Mouse (Mus musculus): ENCODE data around the gene Abhd12. TPM values are rescaled to one million over a fixed set of nuclear protein-coding genes. Genes with fewer than 3 reads are reported as not detected.
"Not testable (repeated sequence)": the region's sequence is repeated elsewhere in the genome, so short reads cannot be mapped to it uniquely, and the experiment has no call there.

Gene Abhd12
- total and polyA plus RNA-seq, 3 experiments: 17.2 to 24.5 (median 23.9) TPM

GRCm38 (mm10) chr2:150915786-150916185 is 11.2 kb upstream of the Abhd12 start:
- Histone ChIP-seq H3K9me3 (replicated peaks) (no peaks in the 10 kb centered on the region), H3K27me3 (ENCODE audit: insufficient read depth, low read length) (no peaks in the 10 kb centered on the region), H3K36me3 (replicated peaks) (peaks cover 62% of the 10 kb centered on the region), H3K4me3 (ENCODE audit: low read depth, low read length) (no peak overlapping the region), H3K4me1 (ENCODE audit: insufficient read depth, low read depth, low read length) (peaks cover 21% of the 10 kb centered on the region)
- TF ChIP-seq POLR2AphosphoS5 (IDR thresholded peaks at IDR 0.05; ENCODE audit: insufficient replicate concordance, low read depth, low read length) (no peak), CTCF (IDR thresholded peaks at IDR 0.05; ENCODE audit: low read depth, low read length) (no peak), GATA2 (IDR thresholded peaks at IDR 0.05; ENCODE audit: borderline replicate concordance, low read depth, low read length) (no peak), GATA1 (IDR thresholded peaks at IDR 0.05; ENCODE audit: borderline replicate concordance, low read length) (no peak), TAL1 (conservative IDR thresholded peaks at IDR 0.05; ENCODE audit: low read depth, low read length) (no peak)
- DNase-seq (ENCODE audit: low spot score) (no peak), ATAC-seq (ENCODE audit: extremely low read depth, insufficient number of reproducible peaks, low FRiP score, poor library complexity, severe bottlenecking) (no peak)

- ATAC-seq (ENCODE audit: extremely low read depth, insufficient number of reproducible peaks, low FRiP score, poor library complexity, severe bottlenecking): no peak
- Histone ChIP-seq H3K27me3 (ENCODE audit: insufficient read depth, low read length) (no peaks in the 10 kb centered on the region), H3K4me3 (ENCODE audit: low read depth, low read length) (no peak overlapping the region), H3K36me3 (replicated peaks) (peaks cover 57% of the 10 kb centered on the region), H3K4me1 (ENCODE audit: insufficient read depth, low read depth, low read length) (peaks cover 22% of the 10 kb centered on the region), H3K9me3 (replicated peaks) (no peaks in the 10 kb centered on the region)
- TF ChIP-seq POLR2AphosphoS5 (IDR thresholded peaks at IDR 0.05; ENCODE audit: insufficient replicate concordance, low read depth, low read length): no peak
- no peak for DNase-seq (ENCODE audit: low spot score)
These were observed 10.4 kb upstream of the Abhd12 start for GRCm38 (mm10) chr2:150914781-150915515.

- Histone ChIP-seq H3K36me3 (replicated peaks) (peaks cover 23% of the 10 kb centered on the region), H3K27me3 (ENCODE audit: insufficient read depth, low read length) (no peaks in the 10 kb centered on the region), H3K4me1 (ENCODE audit: insufficient read depth, low read depth, low read length) (peaks cover 20% of the 10 kb centered on the region), H3K4me3 (ENCODE audit: low read depth, low read length) (peak overlapping the region; percentile 76), H3K9me3 (replicated peaks) (no peaks in the 10 kb centered on the region)
- peak; percentile 37 for DNase-seq (ENCODE audit: low spot score)
- TF ChIP-seq POLR2AphosphoS5 (IDR thresholded peaks at IDR 0.05; ENCODE audit: insufficient replicate concordance, low read depth, low read length) (no peak), CTCF (IDR thresholded peaks at IDR 0.05; ENCODE audit: low read depth, low read length) (no peak), TAL1 (conservative IDR thresholded peaks at IDR 0.05; ENCODE audit: low read depth, low read length) (no peak), GATA2 (IDR thresholded peaks at IDR 0.05; ENCODE audit: borderline replicate concordance, low read depth, low read length) (no peak), GATA1 (IDR thresholded peaks at IDR 0.05; ENCODE audit: borderline replicate concordance, low read length) (no peak)
- peak; percentile 57 for ATAC-seq (ENCODE audit: extremely low read depth, insufficient number of reproducible peaks, low FRiP score, poor library complexity, severe bottlenecking)
These were observed 5.8 kb upstream of the Abhd12 start for GRCm38 (mm10) chr2:150910295-150910881.

GRCm38 (mm10) chr2:150909429-150910039 is 5.0 kb upstream of the Abhd12 start:
- TF ChIP-seq GATA1 (IDR thresholded peaks at IDR 0.05; ENCODE audit: borderline replicate concordance, low read length): no peak
- TF ChIP-seq CTCF (IDR thresholded peaks at IDR 0.05; ENCODE audit: low read depth, low read length): no peak
- TF ChIP-seq GATA2 (IDR thresholded peaks at IDR 0.05; ENCODE audit: borderline replicate concordance, low read depth, low read length): no peak
- no peak for TF ChIP-seq POLR2AphosphoS5 (IDR thresholded peaks at IDR 0.05; ENCODE audit: insufficient replicate concordance, low read depth, low read length)
- no peak for TF ChIP-seq TAL1 (conservative IDR thresholded peaks at IDR 0.05; ENCODE audit: low read depth, low read length)
- Histone ChIP-seq H3K27me3 (ENCODE audit: insufficient read depth, low read length) (no peaks in the 10 kb centered on the region), H3K9me3 (replicated peaks) (no peaks in the 10 kb centered on the region), H3K4me3 (ENCODE audit: low read depth, low read length) (peak overlapping the region; percentile 76), H3K36me3 (replicated peaks) (peaks cover 16% of the 10 kb centered on the region), H3K4me1 (ENCODE audit: insufficient read depth, low read depth, low read length) (peaks cover 20% of the 10 kb centered on the region)
- DNase-seq (ENCODE audit: low spot score) (peak; percentile 75), ATAC-seq (ENCODE audit: extremely low read depth, insufficient number of reproducible peaks, low FRiP score, poor library complexity, severe bottlenecking) (peak; percentile 70)

GRCm38 (mm10) chr2:150908881-150909280 is 4.3 kb upstream of the Abhd12 start:
- Histone ChIP-seq H3K4me1 (ENCODE audit: insufficient read depth, low read depth, low read length) (peaks cover 25% of the 10 kb centered on the region), H3K4me3 (ENCODE audit: low read depth, low read length) (peak overlapping the region; percentile 76; the same call in 1 of the 2 replicates), H3K36me3 (replicated peaks) (peaks cover 11% of the 10 kb centered on the region)
- not testable (repeated sequence) for H3K9me3 ChIP-seq (replicated peaks); ATAC-seq (ENCODE audit: extremely low read depth, insufficient number of reproducible peaks, low FRiP score, poor library complexity, severe bottlenecking); DNase-seq (ENCODE audit: low spot score); H3K27me3 ChIP-seq (ENCODE audit: insufficient read depth, low read length)

GRCm38 (mm10) chr2:150904936-150905450 is 452 bp upstream of the Abhd12 start, which contains the start of gene Gins1:
Gene Gins1 (plus strand): TSS chr2:150905400.
- no peaks in the 10 kb centered on the region for H3K9me3 ChIP-seq (replicated peaks)
- peaks cover 10% of the 10 kb centered on the region for H3K36me3 ChIP-seq (replicated peaks)
- TF ChIP-seq POLR2AphosphoS5 (IDR thresholded peaks at IDR 0.05; ENCODE audit: insufficient replicate concordance, low read depth, low read length) (no peak), CTCF (IDR thresholded peaks at IDR 0.05; ENCODE audit: low read depth, low read length) (no peak), GATA1 (IDR thresholded peaks at IDR 0.05; ENCODE audit: borderline replicate concordance, low read length) (no peak), TAL1 (conservative IDR thresholded peaks at IDR 0.05; ENCODE audit: low read depth, low read length) (no peak)
- H3K4me3 ChIP-seq (ENCODE audit: low read depth, low read length): peak within 1 kb of the TSS; percentile 99
- DNase-seq (ENCODE audit: low spot score) (no peak), ATAC-seq (ENCODE audit: extremely low read depth, insufficient number of reproducible peaks, low FRiP score, poor library complexity, severe bottlenecking) (peak; percentile 23; the same call in 1 of the 2 replicates)
- peaks cover 29% of the 10 kb centered on the region for H3K4me1 ChIP-seq (ENCODE audit: insufficient read depth, low read depth, low read length)
- no peaks in the 10 kb centered on the region for H3K27me3 ChIP-seq (ENCODE audit: insufficient read depth, low read length)
